Mouse (Mus musculus) hindbrain, embryonic 15.5 days (tissue): ENCODE data around the gene Stpg3. TPM values are rescaled to one million over a fixed set of nuclear protein-coding genes. Genes with fewer than 3 reads are reported as not detected.
A peak's percentile ranks its signal among the peaks of the same experiment; 100 is the strongest.

Experiments used
- ATAC-seq: fragments of 200-750 bp; cut with Nextera tagmentation; 2 replicates; pipeline ENCODE4 v1.8.0; 2017; ENCODE audit warnings: low read depth, moderate number of reproducible peaks, moderate TSS enrichment; ENCODE audit not compliant: low FRiP score
- H3K27ac ChIP-seq: fragments of 300-500 bp; sonication (generic); replicated peaks from 2 replicates; pipeline ENCODE4 v1.5.1; 2015; ENCODE audit warnings: mild to moderate bottlenecking, inconsistent platforms
- H3K27me3 ChIP-seq: fragments of 300-500 bp; sonication (generic); 2 replicates; pipeline ENCODE4 v1.6.1; 2015; ENCODE audit warnings: control low read depth, inconsistent platforms
- H3K36me3 ChIP-seq: fragments of 300-500 bp; sonication (generic); 2 replicates; pipeline ENCODE4 v1.6.1; 2015; ENCODE audit warnings: control low read depth, inconsistent platforms
- H3K4me1 ChIP-seq: fragments of 300-500 bp; sonication (generic); replicated peaks from 2 replicates; pipeline ENCODE4 v1.6.1; 2015; ENCODE audit warnings: control low read depth, inconsistent platforms
- H3K4me2 ChIP-seq: fragments of 300-500 bp; sonication (generic); 2 replicates; pipeline ENCODE4 v1.6.1; 2015; ENCODE audit warnings: moderate library complexity, mild to moderate bottlenecking, inconsistent platforms
- H3K4me3 ChIP-seq: fragments of 300-500 bp; sonication (generic); 2 replicates; pipeline ENCODE4 v1.5.1; 2015; ENCODE audit warnings: mild to moderate bottlenecking, inconsistent platforms
- H3K9ac ChIP-seq: fragments of 300-500 bp; sonication (generic); 2 replicates; pipeline ENCODE4 v1.6.1; 2015; ENCODE audit warnings: inconsistent platforms
- H3K9me3 ChIP-seq: fragments of 300-500 bp; sonication (generic); 2 replicates; pipeline ENCODE4 v1.6.1; 2016; ENCODE audit warnings: control low read depth, inconsistent platforms
- WGBS: fragments of 180-500 bp; shearing (Covaris S2); methylation state at CpG from one replicate; pipeline ENCODE4 v1.1.7; 2015; 5-methylcytosine and 5-hydroxymethylcytosine counted together
- polyA plus RNA-seq: library from polyadenylated mRNA; unstranded; fragments of >200 nt; fragmentation: Nextera tagmentation; extraction: Ambion mirVana; gene quantifications from 2 replicates; pipeline ENCODE4 v1.2.1, GENCODE M21; 2015

The Stpg3 gene
- polyA plus RNA-seq, 1 experiment from 2014 or later, result not detected

DNA sequence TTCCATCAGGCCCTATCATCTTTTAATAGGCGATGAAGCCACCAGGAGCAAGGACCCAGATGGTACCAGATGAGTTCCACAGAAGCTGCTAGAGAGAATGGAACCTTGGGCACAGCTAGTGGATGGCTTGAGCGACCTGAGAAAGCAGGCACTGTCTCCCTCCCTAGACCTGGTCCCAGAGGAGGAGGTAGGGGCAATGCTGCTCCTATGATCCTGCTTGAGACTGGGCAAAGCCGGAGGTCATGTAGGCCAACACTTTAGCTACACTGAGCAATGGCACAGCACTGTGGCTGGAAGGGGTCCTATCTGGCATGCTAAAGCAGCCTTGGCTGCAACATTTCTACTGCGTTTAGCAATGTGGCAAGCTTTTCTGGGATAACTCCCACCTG, 38.8 kb downstream of the Stpg3 start:
- no peaks in the 10 kb centered on the region for H3K36me3 ChIP-seq
- no peaks in the 10 kb centered on the region for H3K9me3 ChIP-seq
- no peaks in the 10 kb centered on the region for H3K27me3 ChIP-seq
- H3K4me1 ChIP-seq, result peaks cover 35% of the 10 kb centered on the region
- no peak overlapping the region for H3K27ac ChIP-seq
- H3K9ac ChIP-seq, result no peak overlapping the region
- H3K4me3 ChIP-seq, result no peak overlapping the region
- no peak for ATAC-seq
- H3K4me2 ChIP-seq, result no peak overlapping the region
- WGBS, result 81% methylated on average over 4 of the region's 4 CpGs

DNA sequence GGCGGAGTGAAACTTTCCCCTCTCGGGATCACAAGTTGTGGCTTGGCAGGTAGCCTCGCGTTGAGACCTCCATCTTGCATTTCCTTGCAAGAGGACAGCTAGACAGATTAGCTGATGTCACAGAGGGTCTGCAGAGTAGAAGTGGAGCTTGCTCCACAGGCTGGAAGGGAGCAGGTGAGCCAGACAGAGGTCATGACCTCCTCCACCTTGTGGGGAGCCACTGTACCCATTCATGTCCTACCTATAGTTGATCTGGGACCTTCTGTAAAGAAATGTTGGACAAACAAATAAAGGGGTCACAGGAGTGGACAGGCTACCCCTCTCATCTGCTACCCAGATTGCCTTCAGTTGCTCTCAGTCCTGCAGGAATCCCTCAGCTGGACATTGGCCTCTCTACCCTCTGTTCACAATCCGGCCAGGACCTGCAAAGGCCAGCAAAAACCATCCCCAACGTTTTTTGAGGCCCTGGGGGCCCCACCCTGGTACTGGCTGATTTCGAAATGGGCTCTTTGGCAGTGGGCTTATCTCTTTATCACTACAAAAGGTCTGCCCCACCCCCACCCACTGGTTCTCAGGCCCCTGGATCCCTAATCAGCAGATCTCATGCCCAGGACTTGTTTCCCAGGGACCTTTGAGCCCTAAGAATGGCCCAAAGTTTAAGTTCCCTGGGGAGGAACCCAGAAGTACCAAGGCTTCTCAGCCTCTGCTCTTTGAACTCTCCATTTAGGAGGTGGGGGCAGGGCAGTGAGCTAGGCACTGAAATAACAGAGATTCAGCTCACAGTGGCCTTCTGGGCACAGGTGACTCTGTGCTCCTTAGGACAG, 39.4 kb downstream of the Stpg3 start:
- Histone ChIP-seq H3K27ac (no peak overlapping the region), H3K4me3 (no peak overlapping the region), H3K4me1 (peaks cover 37% of the 10 kb centered on the region), H3K27me3 (no peaks in the 10 kb centered on the region), H3K9ac (no peak overlapping the region), H3K36me3 (no peaks in the 10 kb centered on the region), H3K4me2 (no peak overlapping the region), H3K9me3 (no peaks in the 10 kb centered on the region)
- WGBS, result 56% methylated on average over 7 of the region's 7 CpGs
- ATAC-seq, result no peak

DNA sequence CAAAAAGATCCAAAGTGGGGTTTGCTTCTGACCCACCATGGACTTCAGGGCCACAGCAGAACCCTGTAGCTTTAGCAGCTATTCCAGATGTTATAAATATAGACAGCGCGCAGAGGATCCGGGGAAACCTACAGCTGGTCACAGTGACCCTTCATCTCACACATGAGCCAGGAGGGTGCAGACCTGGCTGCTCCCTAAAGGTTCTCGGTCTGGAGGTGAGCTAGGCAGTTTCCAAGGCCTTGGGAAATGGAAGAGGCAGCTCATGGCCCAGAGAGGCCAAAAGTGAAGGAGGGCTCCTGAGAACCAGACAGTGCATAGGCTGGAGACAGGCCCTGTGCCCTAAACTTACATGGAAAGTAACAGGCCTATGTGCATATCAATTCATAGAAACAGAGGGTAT, 40.6 kb downstream of the Stpg3 start:
- Histone ChIP-seq H3K9me3 (no peaks in the 10 kb centered on the region), H3K4me3 (no peak overlapping the region), H3K9ac (no peak overlapping the region), H3K4me1 (peaks cover 37% of the 10 kb centered on the region), H3K27ac (no peak overlapping the region), H3K36me3 (no peaks in the 10 kb centered on the region), H3K27me3 (no peaks in the 10 kb centered on the region), H3K4me2 (no peak overlapping the region)
- 96% methylated on average over 4 of the region's 4 CpGs for WGBS
- ATAC-seq, result no peak

DNA sequence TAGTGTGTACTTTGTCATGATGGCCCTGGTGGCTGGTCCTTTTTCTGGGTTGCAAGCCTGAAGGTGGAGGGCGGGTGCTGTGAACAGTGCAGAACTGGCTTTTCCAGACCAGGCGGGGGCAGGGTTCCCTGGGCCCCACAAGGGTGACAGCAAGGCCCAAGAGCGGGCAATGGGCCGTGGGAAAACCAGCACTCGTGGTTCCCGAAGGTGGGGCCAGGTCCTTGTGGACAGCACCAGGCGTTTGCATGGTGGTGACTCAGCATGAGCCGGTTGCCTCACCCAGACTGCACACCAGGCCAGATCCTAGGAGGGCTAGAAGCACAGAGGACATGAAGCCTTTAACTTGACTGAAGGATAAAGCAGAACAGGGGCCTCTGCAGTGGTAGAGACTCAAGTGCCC, 41.8 kb downstream of the Stpg3 start:
- no peak overlapping the region for H3K4me2 ChIP-seq
- H3K9me3 ChIP-seq, result no peaks in the 10 kb centered on the region
- no peak for ATAC-seq
- no peak overlapping the region for H3K27ac ChIP-seq
- no peak overlapping the region for H3K4me3 ChIP-seq
- no peaks in the 10 kb centered on the region for H3K36me3 ChIP-seq
- peaks cover 36% of the 10 kb centered on the region for H3K4me1 ChIP-seq
- WGBS, result 69% methylated on average over 8 of the region's 8 CpGs
- H3K9ac ChIP-seq, result no peak overlapping the region
- no peaks in the 10 kb centered on the region for H3K27me3 ChIP-seq

DNA sequence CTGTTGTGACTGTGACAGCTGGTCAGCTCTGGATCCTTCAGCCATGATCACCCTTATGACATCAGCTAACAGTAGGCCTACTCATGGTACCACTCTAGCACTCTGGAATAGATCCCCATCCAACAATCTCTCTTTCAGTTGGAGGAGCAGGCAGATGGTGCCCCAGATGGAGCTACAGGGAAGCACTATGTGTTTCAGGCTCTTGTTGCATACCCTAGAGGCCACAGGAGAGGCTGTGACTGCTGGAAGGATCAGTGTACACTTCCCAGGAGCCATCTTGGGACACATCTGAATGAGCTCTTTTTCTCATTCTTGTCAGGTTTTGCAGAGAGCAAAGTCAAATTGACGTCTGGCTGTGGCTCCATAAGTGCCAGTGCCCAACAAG, 42.7 kb downstream of the Stpg3 start:
- no peak overlapping the region for H3K9ac ChIP-seq
- H3K9me3 ChIP-seq, result no peaks in the 10 kb centered on the region
- H3K36me3 ChIP-seq, result no peaks in the 10 kb centered on the region
- H3K4me3 ChIP-seq, result no peak overlapping the region
- no peak overlapping the region for H3K4me2 ChIP-seq
- no peaks in the 10 kb centered on the region for H3K27me3 ChIP-seq
- ATAC-seq, result no peak
- no peak overlapping the region for H3K27ac ChIP-seq
- 43% methylated on average over 1 of the region's 1 CpGs for WGBS
- peaks cover 32% of the 10 kb centered on the region for H3K4me1 ChIP-seq

DNA sequence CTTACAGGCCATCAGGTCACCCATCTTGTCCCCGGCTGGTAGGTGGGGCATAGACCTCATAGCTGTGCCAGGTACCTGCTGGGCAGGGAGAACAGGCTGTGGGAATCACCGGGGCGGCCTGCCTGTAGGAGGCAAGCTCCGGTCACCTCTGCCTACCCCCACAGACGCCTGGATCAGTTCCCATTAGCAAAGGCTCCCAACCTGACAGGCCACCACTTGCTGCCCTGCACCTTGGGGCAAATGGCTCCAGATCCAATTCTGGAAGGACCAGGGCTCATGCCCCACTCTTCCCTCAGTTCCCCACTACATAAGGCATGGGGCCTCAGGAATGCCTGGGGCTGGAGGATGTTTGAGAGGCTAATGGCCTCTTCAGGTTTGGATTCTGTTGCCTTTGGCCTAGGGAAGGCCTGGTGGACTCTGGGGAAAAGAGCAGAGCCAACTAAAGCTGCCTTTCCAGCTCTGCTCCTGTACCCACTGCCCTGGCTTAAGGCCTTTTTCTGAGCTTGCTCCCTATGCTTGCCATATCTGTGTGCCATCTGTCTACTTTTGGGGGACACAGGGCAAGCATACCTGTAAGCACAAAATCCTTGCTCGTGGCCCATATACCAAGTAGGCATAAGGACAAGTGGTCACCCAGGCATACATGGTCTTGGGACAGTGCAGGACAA, 43.2 kb downstream of the Stpg3 start:
- no peaks in the 10 kb centered on the region for H3K9me3 ChIP-seq
- 76% methylated on average over 6 of the region's 6 CpGs for WGBS
- no peak overlapping the region for H3K27ac ChIP-seq
- peaks cover 26% of the 10 kb centered on the region for H3K4me1 ChIP-seq
- no peaks in the 10 kb centered on the region for H3K36me3 ChIP-seq
- H3K9ac ChIP-seq, result no peak overlapping the region
- no peak overlapping the region for H3K4me3 ChIP-seq
- no peak for ATAC-seq
- no peak overlapping the region for H3K4me2 ChIP-seq
- no peaks in the 10 kb centered on the region for H3K27me3 ChIP-seq

DNA sequence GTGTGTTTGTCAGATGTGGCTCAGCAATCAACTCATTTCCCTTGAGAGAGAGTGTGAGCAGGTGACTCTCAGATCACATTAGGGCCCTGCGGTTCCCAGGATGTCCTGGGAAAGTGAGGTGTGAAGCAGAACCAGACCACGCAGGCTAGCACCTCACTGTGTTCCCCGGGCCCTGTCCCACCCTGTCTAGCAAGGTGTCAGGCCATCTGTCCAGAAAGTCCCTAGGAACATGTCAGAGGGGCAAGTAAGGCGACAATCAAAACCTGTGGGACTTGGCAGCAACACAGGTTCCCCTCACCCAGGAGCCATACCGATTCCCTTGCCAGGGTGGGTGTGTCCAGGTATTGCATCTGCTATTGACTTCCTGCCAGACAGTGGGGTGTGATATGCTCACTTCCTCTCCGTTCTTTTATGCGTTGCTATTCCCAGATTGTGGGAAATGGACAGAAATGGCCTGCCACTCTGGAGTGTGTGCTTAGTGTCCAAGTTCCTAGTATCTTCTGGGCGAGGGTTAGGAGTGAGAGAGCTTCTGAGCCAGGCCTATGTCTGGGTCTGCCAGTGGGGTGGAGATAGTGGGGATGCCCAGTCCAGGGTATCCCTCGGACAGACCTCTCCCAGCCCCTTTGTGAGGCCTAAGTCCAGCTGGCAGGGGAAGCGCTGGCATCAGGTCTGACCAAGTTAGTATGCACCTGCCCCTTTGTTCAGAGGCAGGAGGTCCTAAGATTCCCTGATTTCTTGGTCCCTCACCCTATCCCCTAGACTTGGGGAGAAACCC, 43.9 kb downstream of the Stpg3 start:
- WGBS, result 63% methylated on average over 10 of the region's 10 CpGs
- no peak overlapping the region for H3K4me2 ChIP-seq
- H3K9ac ChIP-seq, result no peak overlapping the region
- no peaks in the 10 kb centered on the region for H3K36me3 ChIP-seq
- H3K4me3 ChIP-seq, result no peak overlapping the region
- no peaks in the 10 kb centered on the region for H3K27me3 ChIP-seq
- ATAC-seq, result no peak
- no peak overlapping the region for H3K27ac ChIP-seq
- H3K4me1 ChIP-seq, result peaks cover 26% of the 10 kb centered on the region
- no peaks in the 10 kb centered on the region for H3K9me3 ChIP-seq

DNA sequence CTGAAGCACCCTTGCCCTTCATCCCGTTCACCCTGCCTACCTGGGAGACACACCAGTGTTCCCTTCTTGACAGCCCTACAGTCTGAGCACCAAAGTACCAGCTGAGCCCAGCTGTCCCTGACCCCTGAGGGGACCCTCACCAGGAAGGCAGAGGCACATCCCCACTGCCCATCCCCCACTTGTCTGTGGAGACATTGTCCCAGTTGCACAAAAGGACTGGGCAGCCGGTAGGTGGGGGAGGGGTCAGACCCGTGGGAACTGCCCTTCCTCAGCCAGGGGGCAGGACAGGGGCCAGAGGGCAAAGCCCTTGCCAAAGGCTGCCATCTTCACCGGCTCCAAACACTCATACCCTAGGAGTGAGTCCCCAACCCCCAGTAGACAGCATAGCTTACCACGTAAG, 44.7 kb downstream of the Stpg3 start:
- ATAC-seq, result no peak
- Histone ChIP-seq H3K4me2 (no peak overlapping the region), H3K9ac (no peak overlapping the region), H3K4me3 (no peak overlapping the region), H3K4me1 (peaks cover 26% of the 10 kb centered on the region), H3K27me3 (no peaks in the 10 kb centered on the region), H3K9me3 (no peaks in the 10 kb centered on the region), H3K27ac (no peak overlapping the region), H3K36me3 (no peaks in the 10 kb centered on the region)
- WGBS, result 13% methylated on average over 5 of the region's 5 CpGs

DNA sequence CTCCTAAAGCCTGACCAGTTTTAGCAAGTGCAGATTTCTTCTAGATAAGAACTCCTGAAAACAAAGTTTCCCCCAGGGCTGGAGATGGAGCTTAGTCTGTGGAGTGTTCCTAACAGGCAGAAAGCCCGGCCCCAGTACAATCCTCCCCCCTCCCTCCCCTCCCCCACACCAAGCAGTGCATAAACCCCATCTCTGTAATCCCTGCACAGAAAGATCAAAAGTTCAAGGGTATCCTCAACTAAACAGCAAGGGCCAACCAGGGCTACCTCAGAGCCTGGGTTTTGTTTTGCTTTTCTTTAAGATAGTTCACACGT, 45.8 kb downstream of the Stpg3 start:
- H3K9me3 ChIP-seq, result no peaks in the 10 kb centered on the region
- H3K27ac ChIP-seq, result peak overlapping the region; percentile 61
- H3K4me1 ChIP-seq, result peaks cover 33% of the 10 kb centered on the region
- no peaks in the 10 kb centered on the region for H3K36me3 ChIP-seq
- H3K27me3 ChIP-seq, result no peaks in the 10 kb centered on the region
- H3K4me2 ChIP-seq, result peak overlapping the region; percentile 93
- 7% methylated on average over 2 of the region's 2 CpGs for WGBS
- H3K4me3 ChIP-seq, result peak overlapping the region; percentile 50
- ATAC-seq, result 0 out of 2 replicates have a peak, but pooled peaks have one; percentile 5
- no peak overlapping the region for H3K9ac ChIP-seq

DNA sequence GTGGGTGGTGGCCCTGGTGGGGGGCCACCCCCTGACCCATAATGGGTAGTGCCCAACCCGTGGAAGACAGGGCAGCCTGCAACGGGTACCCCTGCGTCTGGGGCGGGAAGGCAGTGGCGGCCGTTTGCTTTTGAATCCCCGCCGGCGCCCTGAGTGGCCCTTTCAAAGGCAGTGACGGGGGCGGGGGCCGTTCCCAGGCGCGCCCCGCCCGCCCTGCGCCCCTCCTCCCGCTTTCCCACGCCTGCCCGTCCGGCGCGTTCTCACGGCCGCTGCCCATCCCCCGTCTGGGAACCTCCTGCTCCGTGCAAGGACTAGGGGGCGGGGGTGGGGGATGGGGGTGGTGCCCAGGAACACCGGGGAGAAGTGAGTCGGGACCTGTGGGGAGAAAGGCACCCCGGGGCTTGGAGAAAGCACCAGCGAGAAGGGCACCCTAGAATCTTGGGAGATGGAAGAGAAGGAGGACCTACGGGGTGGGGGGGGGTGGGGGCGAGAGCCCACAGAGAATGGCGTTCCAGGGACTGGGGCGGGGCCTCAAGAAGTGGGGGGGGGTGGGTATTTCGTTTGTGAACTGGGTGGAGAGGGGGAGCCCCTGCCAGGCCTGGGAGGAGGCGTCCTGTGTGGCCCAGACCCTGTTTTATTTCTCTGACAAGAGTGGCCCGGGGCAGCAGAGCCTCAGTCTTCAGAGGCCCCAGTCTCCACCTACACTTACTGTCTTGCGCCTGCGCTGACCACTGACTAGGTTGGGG, 46.3 kb downstream of the Stpg3 start:
- WGBS, result under 1% methylated on average over 24 of the region's 41 CpGs
- H3K27me3 ChIP-seq, result no peaks in the 10 kb centered on the region
- peak overlapping the region; percentile 50 for H3K4me3 ChIP-seq
- ATAC-seq, result peak; percentile 76
- peak overlapping the region; percentile 61 for H3K27ac ChIP-seq
- peak overlapping the region; percentile 93 for H3K4me2 ChIP-seq
- peaks cover 38% of the 10 kb centered on the region for H3K4me1 ChIP-seq
- no peaks in the 10 kb centered on the region for H3K9me3 ChIP-seq
- peak overlapping the region; percentile 55 for H3K9ac ChIP-seq
- H3K36me3 ChIP-seq, result no peaks in the 10 kb centered on the region

DNA sequence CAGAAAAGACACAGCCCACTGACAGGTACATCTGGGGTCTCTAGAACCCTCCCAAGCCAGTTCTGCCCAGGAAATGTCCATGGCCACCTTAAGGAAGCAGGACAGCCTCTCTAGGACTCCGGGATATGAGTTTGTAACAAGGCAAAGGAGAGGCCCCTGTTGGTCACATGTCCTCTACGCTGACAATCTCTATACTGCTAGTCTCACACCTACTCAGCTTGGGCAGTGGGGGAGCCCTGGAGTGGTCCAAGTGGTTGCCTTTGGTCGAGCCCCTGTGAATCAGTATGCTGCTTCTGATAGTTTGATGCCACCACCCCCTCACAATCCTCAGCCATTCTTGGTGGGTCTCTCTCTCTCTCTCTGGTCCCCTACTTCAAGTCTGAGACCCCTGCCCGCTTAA, 47.0 kb downstream of the Stpg3 start:
- Histone ChIP-seq H3K36me3 (no peaks in the 10 kb centered on the region), H3K9me3 (no peaks in the 10 kb centered on the region), H3K9ac (peak overlapping the region; percentile 55), H3K27me3 (no peaks in the 10 kb centered on the region), H3K27ac (peak overlapping the region; percentile 61), H3K4me3 (peak overlapping the region; percentile 50), H3K4me2 (peak overlapping the region; percentile 93), H3K4me1 (peaks cover 42% of the 10 kb centered on the region)
- peak; percentile 32; the same call in 1 of the 2 replicates for ATAC-seq
- WGBS, result 12% methylated on average over 4 of the region's 4 CpGs
